Mouse (Mus musculus) CH12.LX (cell line): ENCODE results near the gene Zbtb22. TPM values are rescaled to one million over a fixed set of nuclear protein-coding genes. Genes with fewer than 3 reads are reported as not detected.

Experiments
- DNase-seq: peaks from one replicate; pipeline ENCODE4 v3.0.0-alpha.2; 2013; ENCODE audit errors: extremely low read depth
- H3K27ac ChIP-seq: 2 replicates; pipeline ENCODE4 v1.5.1; 2012; ENCODE audit warnings: low read depth, mild to moderate bottlenecking, control low read depth, moderate library complexity; ENCODE audit not compliant: insufficient read depth
- H3K27me3 ChIP-seq: replicated peaks from 2 replicates; pipeline ENCODE3; 2012; ENCODE audit warnings: inconsistent platforms
- H3K36me3 ChIP-seq, 2 experiments: replicated peaks in 1 of 2; 2 replicates each; pipeline versions ENCODE3 to v1.6.1; 2012; ENCODE audit warnings: inconsistent platforms in 1 of 2, low read length in 1 of 2, mild to moderate bottlenecking in 1 of 2, mixed read lengths in 1 of 2, moderate library complexity in 1 of 2; ENCODE audit not compliant: control insufficient read depth in 1 of 2, insufficient read depth in 1 of 2
- H3K4me1 ChIP-seq, 2 experiments: 2 replicates each; pipeline ENCODE4 v1.6.1; 2012; ENCODE audit warnings: inconsistent platforms in 1 of 2, moderate library complexity in 1 of 2; ENCODE audit not compliant: insufficient read depth in 2 of 2, control insufficient read depth in 1 of 2
- H3K4me2 ChIP-seq: 2 replicates; pipeline ENCODE4 v1.6.1; 2012; ENCODE audit warnings: low read depth, mild to moderate bottlenecking, control low read depth; ENCODE audit not compliant: poor library complexity, insufficient read depth, severe bottlenecking
- H3K4me3 ChIP-seq, 3 experiments: fragments of 150-350 bp in 1 of 3; sonication (generic) in 1 of 3; replicated peaks in 1 of 3; 2 replicates each; pipeline versions ENCODE3 to v1.5.1; 2011 to 2012; ENCODE audit warnings: low read depth in 2 of 3, low read length in 2 of 3, mild to moderate bottlenecking in 2 of 3, moderate library complexity in 2 of 3, control low read depth in 1 of 3, improper control_type of control experiment in 1 of 3, inconsistent platforms in 1 of 3, mixed read lengths in 1 of 3; ENCODE audit not compliant: poor library complexity in 1 of 3
- H3K79me2 ChIP-seq: replicated peaks from 2 replicates; pipeline ENCODE4 v1.6.1; 2012; ENCODE audit warnings: mild to moderate bottlenecking, moderate library complexity; ENCODE audit not compliant: control insufficient read depth, poor library complexity, insufficient read depth, severe bottlenecking; ENCODE audit errors: extremely low read depth
- H3K9ac ChIP-seq: 2 replicates; pipeline ENCODE4 v1.6.1; 2012; ENCODE audit warnings: low read depth, mild to moderate bottlenecking, control low read depth, moderate library complexity; ENCODE audit not compliant: insufficient read depth
- H3K9me3 ChIP-seq: replicated peaks from 2 replicates; pipeline ENCODE3; 2012; ENCODE audit warnings: low read length, inconsistent platforms, mixed read lengths
- CHD2 ChIP-seq: IDR thresholded peaks from 2 replicates; pipeline ENCODE4 v1.6.1; 2011; ENCODE audit warnings: low read length, improper control_type of control experiment
- KAT2A ChIP-seq: IDR thresholded peaks from 2 replicates; pipeline ENCODE4 v1.6.1; 2012; ENCODE audit warnings: low read length, improper control_type of control experiment, inconsistent platforms; ENCODE audit not compliant: insufficient replicate concordance
- MAFK ChIP-seq: IDR thresholded peaks from 2 replicates; pipeline ENCODE4 v1.6.1; 2011; ENCODE audit warnings: low read length, improper control_type of control experiment; ENCODE audit not compliant: insufficient replicate concordance
- MYC ChIP-seq: IDR thresholded peaks from 2 replicates; pipeline ENCODE4 v1.6.1; 2011; ENCODE audit warnings: low read depth, mild to moderate bottlenecking, improper control_type of control experiment, low read length
- NELFE ChIP-seq: IDR thresholded peaks from 2 replicates; pipeline ENCODE4 v1.6.1; 2011; ENCODE audit warnings: low read depth, low read length, improper control_type of control experiment
- POLR2AphosphoS2 ChIP-seq: IDR thresholded peaks from 2 replicates; pipeline ENCODE4 v1.6.1; 2011; ENCODE audit warnings: low read depth, low read length, improper control_type of control experiment
- UBTF ChIP-seq: IDR thresholded peaks from 2 replicates; pipeline ENCODE4 v1.6.1; 2012; ENCODE audit warnings: low read depth, mild to moderate bottlenecking, inconsistent platforms, low read length, improper control_type of control experiment, moderate library complexity
- USF2 ChIP-seq: conservative IDR thresholded peaks from 2 replicates; pipeline ENCODE4 v1.6.1; 2011; ENCODE audit warnings: low read depth, low read length, improper control_type of control experiment
- ZKSCAN1 ChIP-seq: IDR thresholded peaks from 2 replicates; pipeline ENCODE4 v1.6.1; 2012; ENCODE audit warnings: low read depth, inconsistent platforms, low read length, improper control_type of control experiment, borderline replicate concordance
- ZNF384 ChIP-seq: IDR thresholded peaks from 2 replicates; pipeline ENCODE4 v1.6.1; 2012; ENCODE audit warnings: low read depth, low read length, improper control_type of control experiment, inconsistent platforms
- dilution Hi-C: fragments of 300-500 bp; cut with MboI; formaldehyde crosslinking; loops from 2 replicates; pipeline ENCODE4 v1.14.3; 2020; ENCODE audit warnings: low sequenced_read_pairs; ENCODE audit not compliant: extremely low pct_unique_long_range_greater_than_20kb, extremely low pct_ligation_motif_present
- in situ Hi-C: fragments of 300-500 bp; cut with MboI; formaldehyde crosslinking; loops from 3 replicates; pipeline ENCODE4 v1.14.3; 2019; ENCODE audit warnings: low sequenced_read_pairs, low pct_ligation_motif_present, low pct_unique_long_range_greater_than_20kb, mixed read lengths
- polyA plus RNA-seq: library from polyadenylated mRNA; unstranded; fragments of >175 nt; gene quantifications from 2 replicates; pipeline ENCODE4 v1.2.1, GENCODE M21; 2012; ENCODE audit warnings: low read depth; ENCODE audit not compliant: insufficient read length
- total RNA-seq, 2 experiments: library from RNA; depleted of rRNA; stranded (reverse); fragments of 300-350 nt in 1 of 2; fragments of >200 nt in 1 of 2; gene quantifications; 2 replicates each; pipeline ENCODE4 v1.2.3; 2012 to 2014

Zbtb22 gene
- total and polyA plus RNA-seq, 3 experiments = 11.7 to 23.5 (median 20.3) TPM

DNA sequence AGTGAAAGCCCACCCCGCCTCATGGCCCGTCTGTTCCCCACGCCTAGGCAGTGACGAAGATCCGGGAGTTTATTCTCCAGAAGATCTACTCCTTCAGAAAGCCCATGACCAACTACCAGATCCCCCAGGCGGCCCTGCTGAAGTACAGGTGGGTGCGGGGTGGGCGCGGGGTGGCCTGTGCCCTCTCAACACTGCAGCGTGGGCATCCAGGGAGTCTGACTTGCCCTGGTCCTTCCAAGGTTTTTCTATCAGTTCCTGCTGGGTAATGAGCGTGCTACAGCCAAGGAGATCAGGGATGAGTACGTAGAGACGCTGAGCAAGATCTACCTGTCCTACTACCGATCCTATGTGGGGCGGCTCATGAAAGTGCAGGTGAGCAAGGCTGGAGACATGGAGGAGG, 44.2 kb downstream of the Zbtb22 start:
- Histone ChIP-seq H3K4me3 (no peak overlapping the region), H3K36me3 (peaks cover 50 to 55% of the 10 kb centered on the region in 2 experiments), H3K4me1 (peaks cover 5 to 21% of the 10 kb centered on the region in 2 experiments), H3K27ac (no peak overlapping the region), H3K4me2 (no peak overlapping the region), H3K9me3 (no peaks in the 10 kb centered on the region), H3K27me3 (no peaks in the 10 kb centered on the region), H3K79me2 (peaks cover 12% of the 10 kb centered on the region), H3K9ac (no peak overlapping the region)
- in situ Hi-C loops = no loop called here
- no peak for DNase-seq
- TF ChIP-seq ZKSCAN1 (no peak), UBTF (no peak), USF2 (no peak), CHD2 (no peak), ZNF384 (no peak), MYC (no peak), KAT2A (no peak)
- dilution Hi-C loops = no loop called here

DNA sequence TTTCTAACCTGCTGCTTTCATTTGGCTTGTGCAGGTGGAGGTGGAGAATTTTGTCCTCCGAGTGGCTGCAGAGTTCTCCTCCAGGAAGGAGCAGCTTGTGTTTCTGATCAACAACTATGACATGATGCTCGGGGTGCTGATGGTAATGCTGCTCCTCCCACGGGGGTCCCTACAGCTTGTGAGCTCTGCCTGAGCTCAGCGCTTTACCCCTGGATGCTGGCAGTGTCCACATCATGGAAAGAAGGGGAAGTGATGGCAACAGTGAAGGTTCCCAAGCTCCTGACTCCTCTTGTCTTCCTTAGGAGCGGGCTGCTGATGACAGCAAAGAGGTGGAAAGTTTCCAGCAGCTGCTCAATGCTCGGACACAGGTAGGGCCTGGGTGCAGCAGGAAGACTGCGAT, 47.2 kb downstream of the Zbtb22 start:
- no peaks in the 10 kb centered on the region for H3K27me3 ChIP-seq
- H3K27ac ChIP-seq = no peak overlapping the region
- H3K36me3 ChIP-seq = peaks cover 63 to 74% of the 10 kb centered on the region in 2 experiments
- no peak for TF ChIP-seq POLR2AphosphoS2
- TF ChIP-seq, all 38 proteins: peak for 0
- no peak overlapping the region for H3K4me3 ChIP-seq
- peaks cover 2 to 14% of the 10 kb centered on the region in 2 experiments for H3K4me1 ChIP-seq
- H3K4me2 ChIP-seq = no peak overlapping the region
- no peaks in the 10 kb centered on the region for H3K9me3 ChIP-seq
- H3K79me2 ChIP-seq = no peaks in the 10 kb centered on the region
- dilution Hi-C loops = no loop called here
- no peak for DNase-seq
- H3K9ac ChIP-seq = no peak overlapping the region
- in situ Hi-C loops = no loop called here

DNA sequence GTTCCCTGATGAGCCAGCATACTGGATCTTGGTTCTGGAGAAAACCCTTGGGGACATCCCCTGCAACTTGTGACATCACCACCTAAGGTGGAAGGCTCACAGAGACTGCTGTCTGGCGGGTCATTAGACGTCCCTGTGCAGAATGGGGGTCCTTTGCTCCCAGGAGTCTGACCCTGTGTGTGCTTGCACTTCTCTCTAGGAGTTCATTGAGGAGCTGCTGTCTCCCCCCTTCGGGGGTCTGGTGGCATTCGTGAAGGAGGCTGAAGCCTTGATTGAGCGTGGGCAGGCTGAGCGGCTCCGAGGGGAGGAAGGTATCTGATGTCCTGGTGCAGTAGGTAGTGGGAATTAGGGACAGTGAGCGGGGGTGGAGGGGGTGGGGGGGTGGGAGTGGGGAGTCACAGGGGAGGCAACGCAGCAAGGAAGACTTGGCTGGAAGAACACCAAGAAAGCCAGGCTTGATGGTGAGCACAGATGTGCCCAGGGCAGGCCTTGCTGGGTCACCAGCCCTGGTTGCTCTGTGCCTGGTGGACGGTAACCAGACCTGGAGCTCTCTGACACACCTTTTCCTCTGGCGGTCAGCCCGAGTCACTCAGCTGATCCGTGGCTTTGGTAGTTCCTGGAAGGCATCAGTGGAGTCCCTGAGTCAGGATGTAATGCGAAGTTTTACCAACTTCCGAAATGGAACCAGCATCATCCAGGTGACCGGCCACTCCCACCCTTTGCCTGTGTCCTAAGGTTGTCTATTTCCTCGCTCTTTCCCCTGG, 49.6 kb downstream of the Zbtb22 start:
- no peak for DNase-seq
- H3K9me3 ChIP-seq = peaks cover 4% of the 10 kb centered on the region
- TF ChIP-seq MAFK (no peak), NELFE (no peak)
- no peak overlapping the region for H3K4me3 ChIP-seq
- dilution Hi-C loops = no loop called here
- no peak overlapping the region for H3K27ac ChIP-seq
- no peak overlapping the region for H3K9ac ChIP-seq
- H3K36me3 ChIP-seq = peaks cover 46 to 51% of the 10 kb centered on the region in 2 experiments
- H3K79me2 ChIP-seq = no peaks in the 10 kb centered on the region
- in situ Hi-C loops = loop anchor here (5.0 kb wide), 1 partner anchor 1337 kb away; no protein-coding TSS in a partner anchor
- H3K27me3 ChIP-seq = no peaks in the 10 kb centered on the region
- H3K4me1 ChIP-seq = peaks cover 0 to 3% of the 10 kb centered on the region in 2 experiments; a peak in 1 of 4 replicates
- no peak overlapping the region for H3K4me2 ChIP-seq
